Mouse (Mus musculus) C2C12 (cell line): ENCODE data around the gene Fermt2. TPM values are rescaled to one million over a fixed set of nuclear protein-coding genes. Genes with fewer than 3 reads are reported as not detected.

Source experiments
- H3K27me3 ChIP-seq: one replicate; pipeline ENCODE4 v1.6.1; 2011; ENCODE audit not compliant: control insufficient read depth, insufficient read depth, insufficient read length
- H3K36me3 ChIP-seq: one replicate; pipeline ENCODE4 v1.6.1; 2011; ENCODE audit not compliant: control insufficient read depth, insufficient read depth
- H3K4me3 ChIP-seq: one replicate; pipeline ENCODE4 v1.5.1; 2011; ENCODE audit warnings: mild to moderate bottlenecking, control low read depth; ENCODE audit not compliant: poor library complexity, insufficient read depth, severe bottlenecking
- H3K79me2 ChIP-seq: one replicate; pipeline ENCODE4 v1.6.1; 2011; ENCODE audit not compliant: control insufficient read depth, insufficient read depth
- H3K79me3 ChIP-seq: one replicate; pipeline ENCODE4 v1.6.1; 2011; ENCODE audit warnings: low read depth, control low read depth
- H3ac ChIP-seq: one replicate; pipeline ENCODE3; 2011; ENCODE audit warnings: low read depth; ENCODE audit not compliant: control insufficient read depth, insufficient read length
- CEBPB ChIP-seq: IDR thresholded peaks from one replicate; pipeline ENCODE4 v1.6.1; 2011; ENCODE audit warnings: low read depth, mild to moderate bottlenecking, control low read depth, moderate library complexity
- CTCF ChIP-seq: IDR thresholded peaks from one replicate; pipeline ENCODE4 v1.5.1; 2011; ENCODE audit not compliant: control insufficient read depth, insufficient read depth, insufficient read length
- FOSL1 ChIP-seq: IDR thresholded peaks from one replicate; pipeline ENCODE4 v1.8.0; 2011; ENCODE audit warnings: mild to moderate bottlenecking, low read length; ENCODE audit not compliant: poor library complexity, insufficient read depth, severe bottlenecking
- MAX ChIP-seq: IDR thresholded peaks from one replicate; pipeline ENCODE4 v1.6.1; 2011; ENCODE audit warnings: mild to moderate bottlenecking, control low read depth
- MYOD1 ChIP-seq: IDR thresholded peaks from one replicate; pipeline ENCODE4 v1.6.1; 2011; ENCODE audit warnings: low read depth; ENCODE audit not compliant: control insufficient read depth, insufficient read length
- MYOG ChIP-seq: IDR thresholded peaks from one replicate; pipeline ENCODE4 v1.6.1; 2011; ENCODE audit not compliant: control insufficient read depth, insufficient read length; ENCODE audit errors: extremely low read depth
- USF1 ChIP-seq: IDR thresholded peaks from one replicate; pipeline ENCODE4 v1.6.1; 2011; ENCODE audit warnings: low read depth, mild to moderate bottlenecking, control low read depth, moderate library complexity
- polyA plus RNA-seq: library from polyadenylated mRNA; unstranded; fragments of >200 nt; fragmentation: generic; extraction: Trizol; gene quantifications from one replicate; pipeline ENCODE4 v1.2.1, GENCODE M21; 2012; ENCODE audit warnings: missing spikeins

The Fermt2 gene
- polyA plus RNA-seq, 1 experiment, result 40.9 TPM

GRCm38 (mm10) chr14:45457003-45457402 lies 72.9 kb downstream of the Fermt2 start:
- Histone ChIP-seq H3K27me3 (no peaks in the 10 kb centered on the region), H3ac (no peak overlapping the region), H3K36me3 (peaks cover 45% of the 10 kb centered on the region), H3K79me3 (no peaks in the 10 kb centered on the region), H3K79me2 (no peaks in the 10 kb centered on the region), H3K4me3 (no peak overlapping the region)
- no peak for TF ChIP-seq MYOD1
- no peak for TF ChIP-seq MYOG
- no peak for TF ChIP-seq MAX
- no peak for TF ChIP-seq CTCF
- TF ChIP-seq CEBPB, result no peak
- TF ChIP-seq USF1, result no peak
- no peak for TF ChIP-seq FOSL1

GRCm38 (mm10) chr14:45456502-45456846 lies 73.4 kb downstream of the Fermt2 start:
- H3K79me2 ChIP-seq, result no peaks in the 10 kb centered on the region
- peaks cover 40% of the 10 kb centered on the region for H3K36me3 ChIP-seq
- no peak overlapping the region for H3ac ChIP-seq
- H3K4me3 ChIP-seq, result no peak overlapping the region
- no peaks in the 10 kb centered on the region for H3K79me3 ChIP-seq
- TF ChIP-seq CTCF, result no peak
- no peak for TF ChIP-seq FOSL1
- no peak for TF ChIP-seq USF1
- no peak for TF ChIP-seq MYOD1
- no peak for TF ChIP-seq MYOG
- TF ChIP-seq MAX, result no peak
- TF ChIP-seq CEBPB, result no peak
- no peaks in the 10 kb centered on the region for H3K27me3 ChIP-seq

GRCm38 (mm10) chr14:45455651-45456501 lies 74.0 kb downstream of the Fermt2 start:
- peaks cover 35% of the 10 kb centered on the region for H3K36me3 ChIP-seq
- no peak overlapping the region for H3ac ChIP-seq
- H3K79me3 ChIP-seq, result no peaks in the 10 kb centered on the region
- H3K79me2 ChIP-seq, result no peaks in the 10 kb centered on the region
- no peaks in the 10 kb centered on the region for H3K27me3 ChIP-seq
- no peak overlapping the region for H3K4me3 ChIP-seq
- TF ChIP-seq FOSL1 (no peak), MYOG (no peak), USF1 (no peak), CEBPB (no peak), MAX (no peak), CTCF (no peak), MYOD1 (no peak)

GRCm38 (mm10) chr14:45453538-45454233 lies 76.2 kb downstream of the Fermt2 start:
- H3K79me3 ChIP-seq, result no peaks in the 10 kb centered on the region

GRCm38 (mm10) chr14:45452861-45453512 lies 76.9 kb downstream of the Fermt2 start:
- TF ChIP-seq CTCF, result no peak
- no peak for TF ChIP-seq FOSL1
- TF ChIP-seq MYOG, result no peak
- no peak for TF ChIP-seq MYOD1
- no peak for TF ChIP-seq USF1
- no peak for TF ChIP-seq MAX

More at GRCm38 (mm10) chr14:45453538-45454233, 76.2 kb downstream of the Fermt2 start:
- Histone ChIP-seq H3K36me3 (peaks cover 13% of the 10 kb centered on the region), H3ac (no peak overlapping the region), H3K4me3 (no peak overlapping the region), H3K27me3 (no peaks in the 10 kb centered on the region), H3K79me2 (no peaks in the 10 kb centered on the region)
- no peak for TF ChIP-seq USF1
- no peak for TF ChIP-seq FOSL1
- TF ChIP-seq MYOG, result no peak
- TF ChIP-seq MYOD1, result no peak
- TF ChIP-seq CTCF, result no peak
- no peak for TF ChIP-seq CEBPB
- no peak for TF ChIP-seq MAX

More at GRCm38 (mm10) chr14:45452861-45453512, 76.9 kb downstream of the Fermt2 start:
- peaks cover 8% of the 10 kb centered on the region for H3K36me3 ChIP-seq
- no peak overlapping the region for H3ac ChIP-seq
- H3K79me2 ChIP-seq, result no peaks in the 10 kb centered on the region
- no peak overlapping the region for H3K4me3 ChIP-seq
- no peaks in the 10 kb centered on the region for H3K27me3 ChIP-seq
- H3K79me3 ChIP-seq, result no peaks in the 10 kb centered on the region
